Mouse (Mus musculus): ENCODE measurements around the gene Dnmbp. TPM values are rescaled to one million over a fixed set of nuclear protein-coding genes. Genes with fewer than 3 reads are reported as not detected.

Dnmbp gene
- polyA plus RNA-seq, 1 experiment from 2014 or later: 15.3 TPM

DNA sequence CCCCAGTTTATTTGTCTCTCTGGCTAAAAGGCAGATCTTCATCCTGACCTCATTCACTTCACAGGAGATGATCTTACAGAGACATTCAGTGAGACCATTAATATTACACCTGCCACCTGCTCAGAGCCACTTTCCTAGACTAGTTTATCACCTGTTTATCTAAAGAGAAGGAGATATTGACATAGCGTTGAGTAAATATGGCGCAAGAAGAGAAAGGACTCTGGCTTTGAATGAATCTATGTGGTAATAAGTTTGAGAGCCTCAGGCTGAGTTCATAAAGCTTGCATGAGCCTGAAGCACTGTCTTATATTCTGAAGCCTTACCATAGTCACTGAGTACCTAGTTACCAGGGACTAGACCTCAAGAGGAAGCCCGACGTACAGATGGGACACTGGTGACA, 128.6 kb downstream of the Dnmbp start:
- no peak overlapping the region for H3K4me2 ChIP-seq (ENCODE audit: low read depth, low read length)
- ATAC-seq (ENCODE audit: low read depth): no peak
- WGBS: 97% methylated on average over 4 of the region's 4 CpGs
- H3K27me3 ChIP-seq (replicated peaks; ENCODE audit: control insufficient read depth, insufficient read depth, low read length): no peaks in the 10 kb centered on the region
- H3K4me3 ChIP-seq (ENCODE audit: low read depth, low read length): no peak overlapping the region
- no peaks in the 10 kb centered on the region for H3K9me3 ChIP-seq (ENCODE audit: control insufficient read depth, low read length)
- no peaks in the 10 kb centered on the region for H3K36me3 ChIP-seq (ENCODE audit: control insufficient read depth, insufficient read depth, low read length)
- H3K4me1 ChIP-seq (ENCODE audit: control insufficient read depth, insufficient read depth, low read length): 0 out of 2 replicates have a peak, but pooled peaks cover 5% of the 10 kb centered on the region
- H3K27ac ChIP-seq (replicated peaks; ENCODE audit: low read depth, low read length): no peak overlapping the region
- no peak overlapping the region for H3K9ac ChIP-seq (ENCODE audit: low read depth, low read length)
- DNase-seq (ENCODE audit: low spot score): no peak

GRCm38 (mm10) chr19:43809331-43809730, 130.7 kb downstream of the Dnmbp start:
- Histone ChIP-seq H3K9ac (ENCODE audit: low read depth, low read length) (no peak overlapping the region), H3K4me3 (ENCODE audit: low read depth, low read length) (no peak overlapping the region), H3K9me3 (ENCODE audit: control insufficient read depth, low read length) (no peaks in the 10 kb centered on the region), H3K4me1 (ENCODE audit: control insufficient read depth, insufficient read depth, low read length) (no peaks in the 10 kb centered on the region), H3K27me3 (replicated peaks; ENCODE audit: control insufficient read depth, insufficient read depth, low read length) (no peaks in the 10 kb centered on the region), H3K36me3 (ENCODE audit: control insufficient read depth, insufficient read depth, low read length) (no peaks in the 10 kb centered on the region), H3K4me2 (ENCODE audit: low read depth, low read length) (no peak overlapping the region), H3K27ac (replicated peaks; ENCODE audit: low read depth, low read length) (no peak overlapping the region)
- DNase-seq (ENCODE audit: low spot score) (no peak), ATAC-seq (ENCODE audit: low read depth) (no peak)
- 40% methylated on average over 4 of the region's 4 CpGs for WGBS

- no peak for ATAC-seq (ENCODE audit: low read depth)
- Histone ChIP-seq H3K27ac (replicated peaks; ENCODE audit: low read depth, low read length) (no peak overlapping the region), H3K9ac (ENCODE audit: low read depth, low read length) (no peak overlapping the region), H3K36me3 (ENCODE audit: control insufficient read depth, insufficient read depth, low read length) (no peaks in the 10 kb centered on the region), H3K4me2 (ENCODE audit: low read depth, low read length) (no peak overlapping the region), H3K4me3 (ENCODE audit: low read depth, low read length) (no peak overlapping the region), H3K27me3 (replicated peaks; ENCODE audit: control insufficient read depth, insufficient read depth, low read length) (no peaks in the 10 kb centered on the region), H3K9me3 (ENCODE audit: control insufficient read depth, low read length) (no peaks in the 10 kb centered on the region), H3K4me1 (ENCODE audit: control insufficient read depth, insufficient read depth, low read length) (no peaks in the 10 kb centered on the region)
- no peak for DNase-seq (ENCODE audit: low spot score)
- 79% methylated on average over 10 of the region's 10 CpGs for WGBS
Measured at GRCm38 (mm10) chr19:43803866-43804265, 136.1 kb downstream of the Dnmbp start.

DNA sequence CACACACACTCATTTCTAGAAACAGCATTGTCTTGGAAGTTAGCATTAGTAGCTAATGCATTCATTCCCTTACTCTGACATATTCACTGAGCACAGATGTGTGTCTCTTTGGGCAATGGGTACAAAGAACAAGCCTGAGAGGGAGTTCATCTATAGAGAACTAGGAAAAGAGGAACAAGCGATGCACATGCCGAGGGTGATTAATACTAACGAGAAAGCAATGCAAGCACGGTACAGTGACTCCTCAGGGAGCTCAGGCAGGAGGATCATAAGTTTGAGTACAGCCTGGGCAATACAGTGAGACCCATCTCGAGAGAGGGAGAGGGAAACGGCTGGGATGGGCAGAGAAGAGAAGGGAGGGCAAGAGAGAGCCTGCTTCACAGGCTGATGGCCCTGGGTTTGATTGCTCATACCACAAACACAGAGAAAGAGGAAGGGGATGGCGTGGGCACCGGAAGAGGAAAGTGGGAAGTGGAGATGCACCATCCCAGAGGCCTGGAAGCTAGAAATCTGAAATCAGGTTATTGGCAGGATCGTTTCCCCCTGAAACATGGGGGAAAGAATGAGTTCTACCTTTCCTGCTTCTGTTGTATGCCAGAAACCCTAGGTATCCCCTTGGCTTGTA, 138.5 kb downstream of the Dnmbp start:
- ATAC-seq (ENCODE audit: low read depth): no peak
- no peaks in the 10 kb centered on the region for H3K36me3 ChIP-seq (ENCODE audit: control insufficient read depth, insufficient read depth, low read length)
- no peak overlapping the region for H3K27ac ChIP-seq (replicated peaks; ENCODE audit: low read depth, low read length)
- no peaks in the 10 kb centered on the region for H3K9me3 ChIP-seq (ENCODE audit: control insufficient read depth, low read length)
- no peaks in the 10 kb centered on the region for H3K4me1 ChIP-seq (ENCODE audit: control insufficient read depth, insufficient read depth, low read length)
- no peak overlapping the region for H3K4me3 ChIP-seq (ENCODE audit: low read depth, low read length)
- no peak overlapping the region for H3K4me2 ChIP-seq (ENCODE audit: low read depth, low read length)
- no peak overlapping the region for H3K9ac ChIP-seq (ENCODE audit: low read depth, low read length)
- WGBS: 83% methylated on average over 9 of the region's 9 CpGs
- DNase-seq (ENCODE audit: low spot score): no peak
- H3K27me3 ChIP-seq (replicated peaks; ENCODE audit: control insufficient read depth, insufficient read depth, low read length): no peaks in the 10 kb centered on the region

DNA sequence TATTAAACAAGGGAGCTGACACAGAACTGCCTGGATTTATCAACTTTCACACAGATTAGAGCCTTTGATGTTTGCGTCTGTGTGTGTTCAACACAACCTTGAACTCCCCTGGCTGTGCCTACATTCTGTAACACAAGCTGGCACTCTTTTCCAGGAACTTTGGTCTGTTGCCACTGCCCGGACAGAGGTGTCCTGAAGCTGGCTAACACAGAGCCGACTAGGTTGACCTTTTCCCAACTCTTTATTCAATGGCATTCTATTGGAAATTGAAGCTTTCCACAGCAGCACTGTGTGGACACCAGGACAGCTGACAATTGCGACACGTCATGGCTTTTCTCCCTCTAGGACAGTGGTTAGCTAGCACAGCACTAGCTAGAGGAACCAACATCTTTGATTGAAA, 142.8 kb downstream of the Dnmbp start:
- no peak for DNase-seq (ENCODE audit: low spot score)
- Histone ChIP-seq H3K27ac (replicated peaks; ENCODE audit: low read depth, low read length) (no peak overlapping the region), H3K9me3 (ENCODE audit: control insufficient read depth, low read length) (no peaks in the 10 kb centered on the region), H3K4me2 (ENCODE audit: low read depth, low read length) (no peak overlapping the region), H3K36me3 (ENCODE audit: control insufficient read depth, insufficient read depth, low read length) (no peaks in the 10 kb centered on the region), H3K9ac (ENCODE audit: low read depth, low read length) (no peak overlapping the region), H3K27me3 (replicated peaks; ENCODE audit: control insufficient read depth, insufficient read depth, low read length) (no peaks in the 10 kb centered on the region), H3K4me3 (ENCODE audit: low read depth, low read length) (no peak overlapping the region), H3K4me1 (ENCODE audit: control insufficient read depth, insufficient read depth, low read length) (no peaks in the 10 kb centered on the region)
- ATAC-seq (ENCODE audit: low read depth): no peak
- WGBS: 76% methylated on average over 5 of the region's 5 CpGs

Other genes with a start within 250 kb of the Dnmbp start
- gene Cutc, start 187.2 kb downstream of the Dnmbp start, polyA plus RNA-seq (2014; fragmentation: Nextera tagmentation; extraction: Ambion mirVana): 9.9 and 14.1 TPM in 2 replicates
- gene Cox15, start 187.2 kb downstream of the Dnmbp start, polyA plus RNA-seq (2014; fragmentation: Nextera tagmentation; extraction: Ambion mirVana): 7.0 and 8.3 TPM in 2 replicates
- gene Abcc2, start 158.0 kb downstream of the Dnmbp start, polyA plus RNA-seq (2014; fragmentation: Nextera tagmentation; extraction: Ambion mirVana): 0.07 TPM in 2 replicates
- gene Cpn1, start 46.4 kb upstream of the Dnmbp start, polyA plus RNA-seq (2014; fragmentation: Nextera tagmentation; extraction: Ambion mirVana): 0.22 and 0.33 TPM in 2 replicates
- not detected in 2 replicates for gene Cyp2c23, start 89.0 kb upstream of the Dnmbp start, polyA plus RNA-seq (2014; fragmentation: Nextera tagmentation; extraction: Ambion mirVana)
- 31.4 and 31.5 TPM in 2 replicates for gene Erlin1, start 129.6 kb upstream of the Dnmbp start, polyA plus RNA-seq (2014; fragmentation: Nextera tagmentation; extraction: Ambion mirVana)
- gene Chuk, start 167.3 kb upstream of the Dnmbp start, polyA plus RNA-seq (2014; fragmentation: Nextera tagmentation; extraction: Ambion mirVana): 32.0 and 37.3 TPM in 2 replicates
- 23.0 and 29.5 TPM in 2 replicates for gene Cwf19l1, start 195.7 kb upstream of the Dnmbp start, polyA plus RNA-seq (2014; fragmentation: Nextera tagmentation; extraction: Ambion mirVana)
- gene Bloc1s2, start 206.3 kb upstream of the Dnmbp start, polyA plus RNA-seq (2014; fragmentation: Nextera tagmentation; extraction: Ambion mirVana): 79.1 and 79.6 TPM in 2 replicates

Measured in embryonic facial prominence, embryonic 14.5 days (tissue).